Mouse (Mus musculus): ENCODE results near the gene Csk.

- TF ChIP-seq CTCF (IDR thresholded peaks at IDR 0.05; ENCODE audit: control insufficient read depth, insufficient read depth, insufficient read length) (no peak), CEBPB (IDR thresholded peaks at IDR 0.05; ENCODE audit: low read depth) (no peak), MAX (IDR thresholded peaks at IDR 0.05) (no peak), MYOD1 (IDR thresholded peaks at IDR 0.05; ENCODE audit: control insufficient read depth, insufficient read length, low read depth) (peak; percentile 21), USF1 (IDR thresholded peaks at IDR 0.05; ENCODE audit: low read depth) (no peak), FOSL1 (IDR thresholded peaks at IDR 0.05; ENCODE audit: insufficient read depth, low read length, poor library complexity, severe bottlenecking) (no peak), MYOG (IDR thresholded peaks at IDR 0.05; ENCODE audit: control insufficient read depth, extremely low read depth, insufficient read length) (no peak)
Observed at GRCm38 (mm10) chr9:57614786-57615185, 38.6 kb downstream of the Csk start.

Measured in C2C12 (cell line).